Mouse (Mus musculus): ENCODE measurements around the gene Sugct.

DNA sequence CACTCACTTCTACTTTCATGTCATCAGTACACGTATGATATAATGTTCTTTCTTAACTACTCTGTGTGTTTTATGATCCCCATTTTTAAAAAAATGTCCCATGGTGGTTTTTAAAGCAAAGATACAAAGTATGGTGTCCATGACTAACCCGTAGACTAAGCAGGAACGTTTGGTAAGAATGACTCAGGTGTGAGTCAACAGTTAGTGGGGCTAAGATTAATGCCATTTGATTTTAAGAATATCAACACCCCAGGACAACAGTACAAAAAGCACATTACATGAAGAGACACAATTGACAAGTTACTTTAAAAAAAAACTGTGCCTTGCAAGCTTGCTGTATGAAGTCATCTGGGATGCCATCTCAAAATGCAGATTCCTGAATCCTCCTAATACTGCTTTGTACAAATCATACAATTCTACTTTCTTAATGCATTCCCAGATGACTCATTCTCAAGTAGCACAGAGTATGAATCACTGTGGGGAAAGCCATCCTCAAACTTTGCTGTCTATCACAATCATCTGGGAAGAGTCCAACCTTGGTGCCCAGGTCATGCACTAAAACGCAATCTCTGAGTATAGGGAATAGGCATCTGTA is 184.1 kb downstream of the Sugct start:
- TF ChIP-seq ZC3H11A (IDR thresholded peaks at IDR 0.05; ENCODE audit: borderline replicate concordance, low read depth, low read length) (no peak), MAFK (IDR thresholded peaks at IDR 0.05; ENCODE audit: insufficient read depth, low read depth, low read length) (no peak), ZNF384 (IDR thresholded peaks at IDR 0.05; ENCODE audit: low read depth, low read length) (no peak), CHD2 (IDR thresholded peaks at IDR 0.05; ENCODE audit: low read depth, low read length) (no peak)
